Mouse (Mus musculus): Measurements from ENCODE around the gene Rxra. TPM values are rescaled to one million over a fixed set of nuclear protein-coding genes. Genes with fewer than 3 reads are reported as not detected.

Gene Rxra
- polyA plus RNA-seq, 1 experiment = 107 TPM

DNA sequence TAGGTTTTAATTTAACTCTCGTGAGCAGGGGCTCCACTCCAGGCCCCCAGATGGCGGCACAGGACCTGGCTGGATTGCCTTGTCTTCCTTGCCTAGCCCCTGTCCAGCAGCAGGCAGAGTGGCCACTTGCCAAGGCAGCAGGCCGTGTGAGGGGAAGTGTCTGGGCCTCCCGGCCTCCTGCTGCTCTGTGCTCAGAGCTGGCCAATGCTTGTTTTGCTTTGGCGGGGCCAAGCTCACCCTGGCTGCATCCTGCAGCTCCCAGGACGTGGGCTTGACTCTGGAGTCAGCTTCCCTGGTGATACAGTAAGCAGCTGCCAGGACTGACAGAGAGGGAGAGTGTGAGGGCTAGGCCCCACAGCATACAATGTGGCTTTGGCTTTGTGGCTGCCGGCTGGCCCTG is 23.3 kb downstream of the Rxra start:
- H3K4me1 ChIP-seq (ENCODE audit: control insufficient read depth, insufficient read depth, low read length) = peaks cover 83% of the 10 kb centered on the region
- no peaks in the 10 kb centered on the region for H3K36me3 ChIP-seq (ENCODE audit: control insufficient read depth, insufficient read depth, low read length)
- H3K27me3 ChIP-seq (replicated peaks; ENCODE audit: control insufficient read depth, insufficient read depth, low read length) = no peaks in the 10 kb centered on the region
- peak; percentile 93 for DNase-seq
- no peak overlapping the region for H3K4me3 ChIP-seq (ENCODE audit: insufficient read depth, low read depth, low read length)
- 7% methylated on average over 7 of the region's 7 CpGs for WGBS
- H3K27ac ChIP-seq (ENCODE audit: insufficient read depth, low read depth, low read length) = peak overlapping the region; percentile 5; the same call in 1 of the 2 replicates
- TF ChIP-seq CTCF (conservative IDR thresholded peaks at IDR 0.05; ENCODE audit: insufficient read depth, insufficient read length, low read depth, low read length) = peak; percentile 46
- TF ChIP-seq POLR2A (IDR thresholded peaks at IDR 0.05; ENCODE audit: low read depth, low read length) = no peak

DNA sequence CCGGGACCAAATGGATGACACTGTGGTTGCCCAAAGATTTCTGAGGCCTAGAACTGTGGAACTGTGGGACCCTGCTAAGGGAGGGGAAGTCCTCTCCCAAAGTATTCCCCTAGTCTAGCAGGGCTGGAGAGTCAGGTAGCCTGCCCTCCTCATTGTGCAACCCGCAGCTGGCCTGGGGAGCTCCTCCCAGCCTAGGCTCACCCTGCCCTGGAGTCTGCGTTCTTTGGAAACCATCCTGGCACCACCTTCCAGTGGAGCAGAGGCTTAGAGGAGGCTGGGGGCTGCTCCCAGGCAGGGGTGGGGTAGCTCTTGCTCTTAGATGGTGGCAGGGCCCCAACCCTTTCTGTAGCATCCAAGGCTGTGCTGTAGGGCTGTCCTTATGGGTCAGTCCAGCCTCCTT is 26.0 kb downstream of the Rxra start:
- Histone ChIP-seq H3K36me3 (ENCODE audit: control insufficient read depth, insufficient read depth, low read length) (no peaks in the 10 kb centered on the region), H3K27ac (ENCODE audit: insufficient read depth, low read depth, low read length) (no peak overlapping the region), H3K4me1 (ENCODE audit: control insufficient read depth, insufficient read depth, low read length) (peaks cover 74% of the 10 kb centered on the region), H3K4me3 (ENCODE audit: insufficient read depth, low read depth, low read length) (no peak overlapping the region), H3K27me3 (replicated peaks; ENCODE audit: control insufficient read depth, insufficient read depth, low read length) (no peaks in the 10 kb centered on the region)
- no peak for DNase-seq
- WGBS = 48% methylated on average over 3 of the region's 3 CpGs
- TF ChIP-seq POLR2A (IDR thresholded peaks at IDR 0.05; ENCODE audit: low read depth, low read length) = no peak
- no peak for TF ChIP-seq CTCF (conservative IDR thresholded peaks at IDR 0.05; ENCODE audit: insufficient read depth, insufficient read length, low read depth, low read length)

DNA sequence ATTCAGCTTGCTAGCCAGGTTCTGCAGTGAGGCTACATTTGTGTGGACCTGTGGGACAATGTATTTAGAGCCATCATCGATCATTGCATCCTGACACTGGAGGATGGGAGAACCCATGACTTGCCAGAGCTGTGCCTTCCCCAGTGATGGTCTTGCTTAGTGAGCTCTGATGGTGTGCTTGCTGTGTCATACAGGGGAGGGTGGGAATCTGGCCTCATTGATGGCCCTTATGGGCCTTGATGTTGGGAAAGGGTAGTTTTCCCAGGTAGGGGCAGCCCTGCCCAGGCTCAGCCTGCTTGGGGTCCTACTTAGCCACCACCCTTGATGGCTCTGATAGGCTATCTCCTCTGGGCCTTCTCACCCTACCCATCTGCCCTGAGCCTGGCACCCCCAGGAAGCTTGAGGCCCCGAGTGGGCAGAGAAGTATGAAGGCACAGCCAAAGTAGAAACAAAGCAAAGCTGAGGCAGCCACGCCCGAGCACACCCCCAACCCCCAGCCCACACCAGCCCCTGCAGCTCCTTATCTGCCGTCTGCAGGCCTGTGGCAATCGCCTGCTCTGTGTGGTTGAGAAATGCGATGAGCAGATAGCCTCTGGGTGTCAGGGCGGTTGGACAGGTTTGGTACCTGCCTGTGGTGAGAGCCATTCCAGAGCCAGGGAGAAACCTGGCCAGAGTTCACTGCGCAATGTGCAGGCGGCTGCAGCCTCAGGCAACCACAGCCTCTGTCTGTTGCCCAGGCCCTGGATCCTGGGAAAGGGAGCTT is 26.8 kb downstream of the Rxra start:
- TF ChIP-seq CTCF (conservative IDR thresholded peaks at IDR 0.05; ENCODE audit: insufficient read depth, insufficient read length, low read depth, low read length) (no peak), POLR2A (IDR thresholded peaks at IDR 0.05; ENCODE audit: low read depth, low read length) (no peak)
- H3K4me1 ChIP-seq (ENCODE audit: control insufficient read depth, insufficient read depth, low read length) = peaks cover 67% of the 10 kb centered on the region
- no peaks in the 10 kb centered on the region for H3K36me3 ChIP-seq (ENCODE audit: control insufficient read depth, insufficient read depth, low read length)
- 57% methylated on average over 10 of the region's 10 CpGs for WGBS
- H3K4me3 ChIP-seq (ENCODE audit: insufficient read depth, low read depth, low read length) = no peak overlapping the region
- no peak overlapping the region for H3K27ac ChIP-seq (ENCODE audit: insufficient read depth, low read depth, low read length)
- no peaks in the 10 kb centered on the region for H3K27me3 ChIP-seq (replicated peaks; ENCODE audit: control insufficient read depth, insufficient read depth, low read length)
- DNase-seq = peak; percentile 54

DNA sequence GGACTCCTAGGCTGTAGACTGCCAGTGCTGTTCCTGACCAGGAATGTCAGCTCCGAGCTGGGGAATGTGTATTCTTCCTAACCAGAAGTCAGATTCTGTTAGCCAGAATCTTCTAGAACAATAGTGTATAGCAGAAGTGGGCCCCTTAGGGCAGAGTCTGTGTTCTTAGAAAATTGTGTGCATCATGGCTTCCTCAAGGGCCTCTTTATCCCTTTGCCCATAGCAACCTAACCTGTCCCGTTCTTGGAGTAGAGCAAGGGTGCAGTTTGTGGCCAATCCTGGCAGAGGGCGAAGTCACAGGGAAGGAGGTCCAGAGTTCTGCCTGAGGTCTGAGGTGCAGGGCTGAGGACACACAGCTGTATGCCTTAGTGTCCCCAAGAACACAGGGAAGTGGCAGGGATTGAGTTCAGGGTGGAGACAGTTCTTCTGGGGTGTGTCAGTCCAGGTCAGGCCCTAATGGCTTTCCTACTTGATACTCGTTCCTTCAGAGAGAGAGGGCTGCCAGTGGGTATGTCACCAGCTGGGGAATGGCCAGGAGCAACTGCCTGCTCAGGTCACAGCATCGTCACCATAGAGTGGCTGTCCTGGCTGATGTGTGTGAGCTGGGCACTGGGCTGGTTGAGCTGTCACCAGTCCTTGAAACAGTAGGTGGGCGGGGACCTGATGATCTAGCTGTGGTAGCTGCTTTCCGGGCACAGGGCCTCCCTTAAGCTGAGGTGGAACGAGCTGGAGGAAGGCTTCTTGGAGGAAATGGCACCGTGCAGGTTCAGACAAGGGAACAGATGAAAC is 27.8 kb downstream of the Rxra start:
- WGBS = 28% methylated on average over 9 of the region's 9 CpGs
- Histone ChIP-seq H3K27me3 (replicated peaks; ENCODE audit: control insufficient read depth, insufficient read depth, low read length) (no peaks in the 10 kb centered on the region), H3K4me1 (ENCODE audit: control insufficient read depth, insufficient read depth, low read length) (peaks cover 60% of the 10 kb centered on the region), H3K4me3 (ENCODE audit: insufficient read depth, low read depth, low read length) (no peak overlapping the region), H3K36me3 (ENCODE audit: control insufficient read depth, insufficient read depth, low read length) (no peaks in the 10 kb centered on the region), H3K27ac (ENCODE audit: insufficient read depth, low read depth, low read length) (peak overlapping the region; percentile 18; the same call in 1 of the 2 replicates)
- peak; percentile 49 for DNase-seq
- TF ChIP-seq POLR2A (IDR thresholded peaks at IDR 0.05; ENCODE audit: low read depth, low read length) (no peak), CTCF (conservative IDR thresholded peaks at IDR 0.05; ENCODE audit: insufficient read depth, insufficient read length, low read depth, low read length) (0 out of 2 replicates have a peak, but pooled peaks have one; percentile 10)

DNA sequence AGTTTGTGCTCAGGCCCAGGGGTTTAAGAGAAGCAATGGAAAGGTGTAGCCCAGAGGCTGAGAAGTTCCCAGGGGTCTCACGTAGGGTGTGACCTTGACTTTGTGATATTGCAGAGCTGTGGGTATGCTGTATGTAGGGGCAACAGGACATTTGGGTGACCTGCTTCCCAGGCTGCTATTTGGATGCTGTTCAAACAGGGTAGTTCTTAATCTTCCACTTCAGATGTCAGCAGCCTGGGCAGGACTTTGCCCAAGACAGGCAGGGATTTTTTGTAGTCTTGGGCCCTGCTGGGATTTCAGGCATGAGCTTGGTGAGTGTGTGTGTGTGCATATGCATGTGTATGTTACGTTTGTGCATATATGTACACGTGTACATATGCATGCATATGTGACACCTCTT is 28.4 kb downstream of the Rxra start:
- Histone ChIP-seq H3K27ac (ENCODE audit: insufficient read depth, low read depth, low read length) (0 out of 2 replicates have a peak overlapping the region, but pooled peaks have one; percentile 18), H3K4me1 (ENCODE audit: control insufficient read depth, insufficient read depth, low read length) (peaks cover 54% of the 10 kb centered on the region), H3K4me3 (ENCODE audit: insufficient read depth, low read depth, low read length) (no peak overlapping the region), H3K36me3 (ENCODE audit: control insufficient read depth, insufficient read depth, low read length) (no peaks in the 10 kb centered on the region), H3K27me3 (replicated peaks; ENCODE audit: control insufficient read depth, insufficient read depth, low read length) (no peaks in the 10 kb centered on the region)
- TF ChIP-seq POLR2A (IDR thresholded peaks at IDR 0.05; ENCODE audit: low read depth, low read length) = no peak
- TF ChIP-seq CTCF (conservative IDR thresholded peaks at IDR 0.05; ENCODE audit: insufficient read depth, insufficient read length, low read depth, low read length) = no peak
- 47% methylated on average over 3 of the region's 3 CpGs for WGBS
- DNase-seq = peak; percentile 84

DNA sequence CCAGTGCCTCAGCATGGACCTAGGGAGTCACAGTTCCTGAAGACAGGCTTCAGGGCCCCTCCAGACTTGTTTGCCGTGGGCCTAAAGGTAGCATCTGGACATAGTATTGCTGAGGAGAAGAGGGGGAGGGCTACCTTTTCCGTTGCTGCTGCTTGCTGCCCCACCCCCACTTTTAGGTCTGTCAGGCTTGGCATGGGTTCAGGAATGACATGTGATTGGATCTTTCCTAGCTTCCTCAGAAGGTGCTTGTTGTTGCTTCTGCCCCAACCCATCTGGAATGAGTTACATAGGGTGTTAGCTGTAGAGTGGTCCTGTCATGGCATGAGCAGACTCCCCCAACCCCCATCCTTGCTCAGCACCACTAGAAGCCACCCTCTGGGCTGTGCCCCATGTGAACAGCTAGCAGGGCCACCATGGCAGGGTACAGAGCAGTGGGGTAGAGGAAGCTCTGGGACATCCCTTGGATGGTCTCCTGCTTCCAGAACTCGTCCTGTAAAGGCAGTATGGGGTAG is 34.7 kb downstream of the Rxra start:
- H3K27ac ChIP-seq (ENCODE audit: insufficient read depth, low read depth, low read length) = no peak overlapping the region
- peaks cover 34% of the 10 kb centered on the region for H3K4me1 ChIP-seq (ENCODE audit: control insufficient read depth, insufficient read depth, low read length)
- no peak overlapping the region for H3K4me3 ChIP-seq (ENCODE audit: insufficient read depth, low read depth, low read length)
- 31% methylated on average over 3 of the region's 3 CpGs for WGBS
- TF ChIP-seq POLR2A (IDR thresholded peaks at IDR 0.05; ENCODE audit: low read depth, low read length) = no peak
- no peak for TF ChIP-seq CTCF (conservative IDR thresholded peaks at IDR 0.05; ENCODE audit: insufficient read depth, insufficient read length, low read depth, low read length)
- no peaks in the 10 kb centered on the region for H3K27me3 ChIP-seq (replicated peaks; ENCODE audit: control insufficient read depth, insufficient read depth, low read length)
- DNase-seq = peak; percentile 80
- H3K36me3 ChIP-seq (ENCODE audit: control insufficient read depth, insufficient read depth, low read length) = no peaks in the 10 kb centered on the region

DNA sequence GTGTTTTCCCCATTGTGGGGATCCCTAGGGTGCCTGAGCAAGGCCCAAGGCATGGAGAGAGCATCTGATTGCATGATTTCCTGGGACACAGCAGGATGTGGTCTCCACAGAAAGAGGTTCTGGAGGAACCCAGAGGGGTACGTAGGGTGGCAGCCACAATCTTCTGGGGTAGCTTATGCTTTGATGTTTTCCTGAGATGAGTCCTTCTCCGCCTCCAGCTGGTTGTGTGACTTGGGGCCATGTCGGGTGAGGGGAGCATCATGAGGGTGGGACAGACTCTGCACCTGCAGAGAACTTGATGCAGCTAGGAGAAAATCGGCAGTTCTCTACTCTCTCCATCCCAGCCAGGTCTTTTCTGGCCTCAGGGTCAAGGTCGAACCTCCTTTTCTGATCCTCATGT is 36.4 kb downstream of the Rxra start:
- no peaks in the 10 kb centered on the region for H3K27me3 ChIP-seq (replicated peaks; ENCODE audit: control insufficient read depth, insufficient read depth, low read length)
- H3K4me3 ChIP-seq (ENCODE audit: insufficient read depth, low read depth, low read length) = no peak overlapping the region
- 79% methylated on average over 5 of the region's 5 CpGs for WGBS
- peaks cover 37% of the 10 kb centered on the region for H3K4me1 ChIP-seq (ENCODE audit: control insufficient read depth, insufficient read depth, low read length)
- no peak overlapping the region for H3K27ac ChIP-seq (ENCODE audit: insufficient read depth, low read depth, low read length)
- TF ChIP-seq CTCF (conservative IDR thresholded peaks at IDR 0.05; ENCODE audit: insufficient read depth, insufficient read length, low read depth, low read length) = no peak
- no peak for TF ChIP-seq POLR2A (IDR thresholded peaks at IDR 0.05; ENCODE audit: low read depth, low read length)
- no peaks in the 10 kb centered on the region for H3K36me3 ChIP-seq (ENCODE audit: control insufficient read depth, insufficient read depth, low read length)
- DNase-seq = no peak

Measured in kidney, adult 2 months (tissue).